Mouse (Mus musculus): Measurements from ENCODE around the gene Slc22a23.
A peak's percentile ranks its signal among the peaks of the same experiment; 100 is the strongest.

The Slc22a23 gene

GRCm38 (mm10) chr13:34163304-34163975 is 181.5 kb downstream of the Slc22a23 start:
- DNase-seq (ENCODE audit: inconsistent ontology term), result no peak

- DNase-seq (ENCODE audit: inconsistent ontology term), result peak; percentile 96
Observed at GRCm38 (mm10) chr13:34162491-34163303, 182.3 kb downstream of the Slc22a23 start, which contains the start of gene Psmg4. Gene Psmg4 (plus strand): TSS chr13:34162964.

GRCm38 (mm10) chr13:34159926-34160325 is 185.1 kb downstream of the Slc22a23 start:
- no peak for DNase-seq (ENCODE audit: inconsistent ontology term)

- no peak for DNase-seq (ENCODE audit: inconsistent ontology term)
Observed at GRCm38 (mm10) chr13:34157596-34158157, 187.3 kb downstream of the Slc22a23 start.

- DNase-seq (ENCODE audit: inconsistent ontology term), result no peak
Observed at GRCm38 (mm10) chr13:34156840-34157185, 188.2 kb downstream of the Slc22a23 start.

GRCm38 (mm10) chr13:34156133-34156839 is 188.7 kb downstream of the Slc22a23 start:
- DNase-seq (ENCODE audit: inconsistent ontology term), result no peak

- peak; percentile 49 for DNase-seq (ENCODE audit: inconsistent ontology term)
Observed at GRCm38 (mm10) chr13:34154931-34155272, 190.1 kb downstream of the Slc22a23 start.

GRCm38 (mm10) chr13:34154217-34154930 is 190.6 kb downstream of the Slc22a23 start:
- DNase-seq (ENCODE audit: inconsistent ontology term), result peak; percentile 74

- DNase-seq (ENCODE audit: inconsistent ontology term), result no peak
Observed at GRCm38 (mm10) chr13:34153254-34154011, 191.5 kb downstream of the Slc22a23 start.

GRCm38 (mm10) chr13:34152695-34153094 is 192.3 kb downstream of the Slc22a23 start:
- no peak for DNase-seq (ENCODE audit: inconsistent ontology term)

- no peak for DNase-seq (ENCODE audit: inconsistent ontology term)
Observed at GRCm38 (mm10) chr13:34151425-34151824, 193.6 kb downstream of the Slc22a23 start.

- no peak for DNase-seq (ENCODE audit: inconsistent ontology term)
Observed at GRCm38 (mm10) chr13:34150271-34151027, 194.5 kb downstream of the Slc22a23 start.

- DNase-seq (ENCODE audit: inconsistent ontology term), result no peak
Observed at GRCm38 (mm10) chr13:34149463-34150176, 195.4 kb downstream of the Slc22a23 start.

GRCm38 (mm10) chr13:34148767-34149392 is 196.1 kb downstream of the Slc22a23 start:
- DNase-seq (ENCODE audit: inconsistent ontology term), result peak; percentile 83

- DNase-seq (ENCODE audit: inconsistent ontology term), result no peak
Observed at GRCm38 (mm10) chr13:34148181-34148580, 196.8 kb downstream of the Slc22a23 start.

- DNase-seq (ENCODE audit: inconsistent ontology term), result peak; percentile 23
Observed at GRCm38 (mm10) chr13:34146916-34147315, 198.1 kb downstream of the Slc22a23 start.

GRCm38 (mm10) chr13:34143389-34143788 is 201.6 kb downstream of the Slc22a23 start:
- no peak for DNase-seq (ENCODE audit: inconsistent ontology term)

- DNase-seq (ENCODE audit: inconsistent ontology term), result no peak
Observed at GRCm38 (mm10) chr13:34136605-34137004, 208.4 kb downstream of the Slc22a23 start.

GRCm38 (mm10) chr13:34134276-34134675 is 210.7 kb downstream of the Slc22a23 start:
- no peak for DNase-seq (ENCODE audit: inconsistent ontology term)
